Mouse (Mus musculus): ENCODE measurements around the gene Olfr625-ps1. TPM values are rescaled to one million over a fixed set of nuclear protein-coding genes. Genes with fewer than 3 reads are reported as not detected.

The Olfr625-ps1 gene
- polyA plus RNA-seq, 1 experiment from 2014 or later: not detected

Other genes with a start within 250 kb of the Olfr625-ps1 start
- gene Olfr605, start 237.3 kb upstream of the Olfr625-ps1 start, polyA plus RNA-seq (2015; fragmentation: Nextera tagmentation; extraction: Ambion mirVana): not detected in 2 replicates
- not detected in 2 replicates for gene Olfr606, start 233.7 kb upstream of the Olfr625-ps1 start, polyA plus RNA-seq (2015; fragmentation: Nextera tagmentation; extraction: Ambion mirVana)
- not detected in 2 replicates for gene Olfr607, start 218.6 kb upstream of the Olfr625-ps1 start, polyA plus RNA-seq (2015; fragmentation: Nextera tagmentation; extraction: Ambion mirVana)
- gene Olfr608, start 212.8 kb upstream of the Olfr625-ps1 start, polyA plus RNA-seq (2015; fragmentation: Nextera tagmentation; extraction: Ambion mirVana): not detected in 2 replicates
- not detected in 2 replicates for gene Olfr609, start 184.7 kb upstream of the Olfr625-ps1 start, polyA plus RNA-seq (2015; fragmentation: Nextera tagmentation; extraction: Ambion mirVana)
- gene Olfr610, start 170.6 kb upstream of the Olfr625-ps1 start, polyA plus RNA-seq (2015; fragmentation: Nextera tagmentation; extraction: Ambion mirVana): not detected in 2 replicates
- not detected in 2 replicates for gene Olfr611, start 161.9 kb upstream of the Olfr625-ps1 start, polyA plus RNA-seq (2015; fragmentation: Nextera tagmentation; extraction: Ambion mirVana)
- gene Olfr612, start 140.0 kb upstream of the Olfr625-ps1 start, polyA plus RNA-seq (2015; fragmentation: Nextera tagmentation; extraction: Ambion mirVana): not detected in 2 replicates
- not detected in 2 replicates for gene Olfr613, start 134.6 kb upstream of the Olfr625-ps1 start, polyA plus RNA-seq (2015; fragmentation: Nextera tagmentation; extraction: Ambion mirVana)
- gene Olfr615, start 126.6 kb upstream of the Olfr625-ps1 start, polyA plus RNA-seq (2015; fragmentation: Nextera tagmentation; extraction: Ambion mirVana): not detected in 2 replicates
- gene Olfr616, start 113.6 kb upstream of the Olfr625-ps1 start, polyA plus RNA-seq (2015; fragmentation: Nextera tagmentation; extraction: Ambion mirVana): not detected in 2 replicates
- not detected in 2 replicates for gene Olfr617, start 109.7 kb upstream of the Olfr625-ps1 start, polyA plus RNA-seq (2015; fragmentation: Nextera tagmentation; extraction: Ambion mirVana)
- 0.04 TPM in 1 of 2 replicates, not detected in the other for gene Olfr618, start 92.6 kb upstream of the Olfr625-ps1 start, polyA plus RNA-seq (2015; fragmentation: Nextera tagmentation; extraction: Ambion mirVana)
- gene Olfr619, start 82.1 kb upstream of the Olfr625-ps1 start, polyA plus RNA-seq (2015; fragmentation: Nextera tagmentation; extraction: Ambion mirVana): not detected in 2 replicates
- gene Olfr620, start 70.2 kb upstream of the Olfr625-ps1 start, polyA plus RNA-seq (2015; fragmentation: Nextera tagmentation; extraction: Ambion mirVana): not detected in 2 replicates
- gene Olfr622, start 40.0 kb upstream of the Olfr625-ps1 start, polyA plus RNA-seq (2015; fragmentation: Nextera tagmentation; extraction: Ambion mirVana): not detected in 2 replicates
- gene Olfr623, start 19.0 kb upstream of the Olfr625-ps1 start, polyA plus RNA-seq (2015; fragmentation: Nextera tagmentation; extraction: Ambion mirVana): not detected in 2 replicates
- gene Olfr624, start 11.5 kb upstream of the Olfr625-ps1 start, polyA plus RNA-seq (2015; fragmentation: Nextera tagmentation; extraction: Ambion mirVana): 0.02 and 0.03 TPM in 2 replicates
- gene Olfr243, start 32.0 kb downstream of the Olfr625-ps1 start, polyA plus RNA-seq (2015; fragmentation: Nextera tagmentation; extraction: Ambion mirVana): not detected in 2 replicates
- gene Olfr628, start 47.7 kb downstream of the Olfr625-ps1 start, polyA plus RNA-seq (2015; fragmentation: Nextera tagmentation; extraction: Ambion mirVana): not detected in 2 replicates
- gene Olfr629, start 62.2 kb downstream of the Olfr625-ps1 start, polyA plus RNA-seq (2015; fragmentation: Nextera tagmentation; extraction: Ambion mirVana): not detected in 2 replicates
- gene Olfr630, start 74.6 kb downstream of the Olfr625-ps1 start, polyA plus RNA-seq (2015; fragmentation: Nextera tagmentation; extraction: Ambion mirVana): not detected in 2 replicates
- not detected in 2 replicates for gene Olfr69, start 88.9 kb downstream of the Olfr625-ps1 start, polyA plus RNA-seq (2015; fragmentation: Nextera tagmentation; extraction: Ambion mirVana)
- not detected in 2 replicates for gene Olfr68, start 97.0 kb downstream of the Olfr625-ps1 start, polyA plus RNA-seq (2015; fragmentation: Nextera tagmentation; extraction: Ambion mirVana)
- gene Olfr67, start 109.1 kb downstream of the Olfr625-ps1 start, polyA plus RNA-seq (2015; fragmentation: Nextera tagmentation; extraction: Ambion mirVana): not detected in 2 replicates
- 3,412 and 3,951 TPM in 2 replicates for gene Hbb-bt, start 131.3 kb downstream of the Olfr625-ps1 start, polyA plus RNA-seq (2015; fragmentation: Nextera tagmentation; extraction: Ambion mirVana)
- 10,346 and 10,923 TPM in 2 replicates for gene Hbb-bs, start 145.4 kb downstream of the Olfr625-ps1 start, polyA plus RNA-seq (2015; fragmentation: Nextera tagmentation; extraction: Ambion mirVana)
- not detected in 2 replicates for gene Hbb-bh2, start 157.8 kb downstream of the Olfr625-ps1 start, polyA plus RNA-seq (2015; fragmentation: Nextera tagmentation; extraction: Ambion mirVana)
- gene Hbb-bh1, start 160.4 kb downstream of the Olfr625-ps1 start, polyA plus RNA-seq (2015; fragmentation: Nextera tagmentation; extraction: Ambion mirVana): 3.2 and 5.3 TPM in 2 replicates
- gene Hbb-y, start 170.5 kb downstream of the Olfr625-ps1 start, polyA plus RNA-seq (2015; fragmentation: Nextera tagmentation; extraction: Ambion mirVana): 236 and 533 TPM in 2 replicates
- gene Olfr66, start 203.5 kb downstream of the Olfr625-ps1 start, polyA plus RNA-seq (2015; fragmentation: Nextera tagmentation; extraction: Ambion mirVana): not detected in 2 replicates
- gene Olfr64, start 211.8 kb downstream of the Olfr625-ps1 start, polyA plus RNA-seq (2015; fragmentation: Nextera tagmentation; extraction: Ambion mirVana): not detected in 2 replicates
- gene Olfr65, start 220.8 kb downstream of the Olfr625-ps1 start, polyA plus RNA-seq (2015; fragmentation: Nextera tagmentation; extraction: Ambion mirVana): not detected in 2 replicates
- not detected in 2 replicates for gene Olfr631, start 246.1 kb downstream of the Olfr625-ps1 start, polyA plus RNA-seq (2015; fragmentation: Nextera tagmentation; extraction: Ambion mirVana)